Mouse (Mus musculus) neural tube, embryonic 14.5 days (tissue): ENCODE data around the gene Exosc5. TPM values are rescaled to one million over a fixed set of nuclear protein-coding genes. Genes with fewer than 3 reads are reported as not detected.

ENCODE experiments used
- ATAC-seq: fragments of 200-750 bp; cut with Nextera tagmentation; 2 replicates; pipeline ENCODE4 v1.8.0; 2017; ENCODE audit warnings: low read depth, mild to moderate bottlenecking, moderate TSS enrichment, moderate library complexity
- H3K27ac ChIP-seq: fragments of 300-500 bp; sonication (generic); 2 replicates; pipeline ENCODE4 v1.5.1; 2014; ENCODE audit warnings: low read depth, mild to moderate bottlenecking, control low read depth, low read length, moderate library complexity, mixed read lengths
- H3K27me3 ChIP-seq: fragments of 300-500 bp; sonication (generic); 2 replicates; pipeline ENCODE4 v1.6.1; 2014; ENCODE audit warnings: low read length; ENCODE audit not compliant: control insufficient read depth, insufficient read depth
- H3K36me3 ChIP-seq: fragments of 300-500 bp; sonication (generic); 2 replicates; pipeline ENCODE4 v1.6.1; 2014; ENCODE audit warnings: low read length, mixed read lengths; ENCODE audit not compliant: control insufficient read depth, insufficient read depth
- H3K4me1 ChIP-seq: fragments of 300-500 bp; sonication (generic); 2 replicates; pipeline ENCODE4 v1.6.1; 2014; ENCODE audit warnings: low read length; ENCODE audit not compliant: control insufficient read depth, insufficient read depth
- H3K4me2 ChIP-seq: fragments of 300-500 bp; sonication (generic); 2 replicates; pipeline ENCODE4 v1.6.1; 2014; ENCODE audit warnings: mild to moderate bottlenecking, low read depth, low read length, control low read depth
- H3K4me3 ChIP-seq: fragments of 300-500 bp; sonication (generic); 2 replicates; pipeline ENCODE4 v1.5.1; 2014; ENCODE audit warnings: low read depth, low read length, control low read depth, mixed read lengths
- H3K9ac ChIP-seq: fragments of 300-500 bp; sonication (generic); replicated peaks from 2 replicates; pipeline ENCODE4 v1.6.1; 2014; ENCODE audit warnings: low read depth, mild to moderate bottlenecking, control low read depth, low read length, mixed read lengths
- H3K9me3 ChIP-seq: fragments of 300-500 bp; sonication (generic); 2 replicates; pipeline ENCODE4 v1.6.1; 2016; ENCODE audit warnings: low read length; ENCODE audit not compliant: control insufficient read depth
- WGBS: fragments of 180-500 bp; shearing (Covaris S2); extraction: QIAGEN DNeasy Blood & Tissue Kit; methylation state at CpG from one replicate; pipeline ENCODE4 v1.1.7; 2014; 5-methylcytosine and 5-hydroxymethylcytosine counted together
- polyA plus RNA-seq: library from polyadenylated mRNA; unstranded; fragments of >200 nt; fragmentation: Nextera tagmentation; extraction: Ambion mirVana; gene quantifications from 2 replicates; pipeline ENCODE4 v1.2.1, GENCODE M21; 2014

The Exosc5 gene
- polyA plus RNA-seq = 38.1 and 40.2 TPM in 2 replicates

- WGBS = under 1% methylated on average over 50 of the region's 50 CpGs
- Histone ChIP-seq H3K4me2 (peak within 1 kb of the TSS; percentile 83), H3K9me3 (no peaks in the 10 kb centered on the region), H3K4me1 (peaks cover 10% of the 10 kb centered on the region), H3K27me3 (no peaks in the 10 kb centered on the region), H3K4me3 (peak within 1 kb of the TSS; percentile 55), H3K27ac (0 out of 2 replicates have a peak within 1 kb of the TSS, but pooled peaks have one; percentile 58), H3K36me3 (0 out of 2 replicates have a peak, but pooled peaks cover 4% of the 10 kb centered on the region), H3K9ac (peak within 1 kb of the TSS; percentile 67)
- peak; percentile 99 for ATAC-seq
Measured at GRCm38 (mm10) chr7:25658657-25659472, at the start of gene Exosc5, which contains the start of gene Bckdha. Exosc5 (plus strand) TSS chr7:25659164. Bckdha (minus strand) TSS chr7:25658981.

- no peak overlapping the region for H3K27ac ChIP-seq
- no peak overlapping the region for H3K9ac ChIP-seq
- H3K4me3 ChIP-seq = no peak overlapping the region
- no peaks in the 10 kb centered on the region for H3K36me3 ChIP-seq
- no peaks in the 10 kb centered on the region for H3K9me3 ChIP-seq
- no peak overlapping the region for H3K4me2 ChIP-seq
- H3K27me3 ChIP-seq = no peaks in the 10 kb centered on the region
- no peaks in the 10 kb centered on the region for H3K4me1 ChIP-seq
- ATAC-seq = no peak
- WGBS = 49% methylated on average over 6 of the region's 6 CpGs
Measured at GRCm38 (mm10) chr7:25610056-25610455, 48.9 kb upstream of the Exosc5 start.

- Histone ChIP-seq H3K36me3 (no peaks in the 10 kb centered on the region), H3K4me2 (no peak overlapping the region), H3K27me3 (no peaks in the 10 kb centered on the region), H3K4me3 (no peak overlapping the region), H3K4me1 (no peaks in the 10 kb centered on the region), H3K9me3 (no peaks in the 10 kb centered on the region), H3K27ac (no peak overlapping the region), H3K9ac (no peak overlapping the region)
- ATAC-seq = no peak
- 50% methylated on average over 7 of the region's 7 CpGs for WGBS
Measured at GRCm38 (mm10) chr7:25611501-25611900, 47.5 kb upstream of the Exosc5 start.

- Histone ChIP-seq H3K9ac (no peak overlapping the region), H3K27ac (no peak overlapping the region), H3K4me1 (no peaks in the 10 kb centered on the region), H3K27me3 (no peaks in the 10 kb centered on the region), H3K9me3 (no peaks in the 10 kb centered on the region), H3K4me2 (no peak overlapping the region), H3K4me3 (no peak overlapping the region), H3K36me3 (no peaks in the 10 kb centered on the region)
- WGBS = 90% methylated on average over 5 of the region's 5 CpGs
- ATAC-seq = no peak
Measured at GRCm38 (mm10) chr7:25614086-25614485, 44.9 kb upstream of the Exosc5 start.

- no peak for ATAC-seq
- 77% methylated on average over 21 of the region's 21 CpGs for WGBS
- Histone ChIP-seq H3K4me1 (no peaks in the 10 kb centered on the region), H3K27ac (no peak overlapping the region), H3K36me3 (no peaks in the 10 kb centered on the region), H3K4me3 (no peak overlapping the region), H3K27me3 (no peaks in the 10 kb centered on the region), H3K4me2 (no peak overlapping the region), H3K9me3 (no peaks in the 10 kb centered on the region), H3K9ac (no peak overlapping the region)
Measured at GRCm38 (mm10) chr7:25614831-25615705, 43.9 kb upstream of the Exosc5 start.

GRCm38 (mm10) chr7:25615706-25616011 is 43.3 kb upstream of the Exosc5 start, which contains the start of gene Erich4:
Erich4 (minus strand) TSS chr7:25615892.
- Histone ChIP-seq H3K9ac (no peak within 1 kb of the TSS), H3K4me1 (no peaks in the 10 kb centered on the region), H3K27ac (no peak within 1 kb of the TSS), H3K4me2 (no peak within 1 kb of the TSS), H3K27me3 (no peaks in the 10 kb centered on the region), H3K9me3 (no peaks in the 10 kb centered on the region), H3K36me3 (no peaks in the 10 kb centered on the region), H3K4me3 (no peak within 1 kb of the TSS)
- no peak for ATAC-seq
- WGBS = 83% methylated on average over 5 of the region's 5 CpGs

- Histone ChIP-seq H3K4me1 (no peaks in the 10 kb centered on the region), H3K27ac (no peak overlapping the region), H3K9me3 (no peaks in the 10 kb centered on the region), H3K9ac (no peak overlapping the region), H3K36me3 (no peaks in the 10 kb centered on the region), H3K27me3 (no peaks in the 10 kb centered on the region), H3K4me2 (no peak overlapping the region), H3K4me3 (no peak overlapping the region)
- 84% methylated on average over 10 of the region's 10 CpGs for WGBS
- ATAC-seq = no peak
Measured at GRCm38 (mm10) chr7:25617376-25618160, 41.4 kb upstream of the Exosc5 start.

- Histone ChIP-seq H3K4me1 (no peaks in the 10 kb centered on the region), H3K9me3 (no peaks in the 10 kb centered on the region), H3K36me3 (no peaks in the 10 kb centered on the region), H3K9ac (peak within 1 kb of the TSS; percentile 43), H3K4me2 (peak within 1 kb of the TSS; percentile 59), H3K4me3 (peak within 1 kb of the TSS; percentile 57), H3K27me3 (no peaks in the 10 kb centered on the region), H3K27ac (0 out of 2 replicates have a peak within 1 kb of the TSS, but pooled peaks have one; percentile 1)
- ATAC-seq = peak; percentile 94
- WGBS = 1% methylated on average over 53 of the region's 53 CpGs
Measured at GRCm38 (mm10) chr7:25618865-25619721, 39.9 kb upstream of the Exosc5 start, which contains the start of gene Dmac2. Dmac2 (plus strand) TSS chr7:25619414.
